Mouse (Mus musculus) megakaryocyte, embryonic 14.5 days (primary cell): Measurements from ENCODE around the gene Hipk3.

Experiments used
- FLI1 ChIP-seq: IDR thresholded peaks from 2 replicates; pipeline ENCODE4 v1.6.1; 2012; ENCODE audit warnings: low read length, inconsistent platforms, mixed read lengths
- GATA1 ChIP-seq: IDR thresholded peaks from 3 replicates; pipeline ENCODE4 v1.6.1; 2012; ENCODE audit warnings: mixed read lengths, low read length, inconsistent platforms, borderline replicate concordance

- no peak for TF ChIP-seq GATA1
- TF ChIP-seq FLI1, result no peak
Observed at GRCm38 (mm10) chr2:104420805-104421204, 73.4 kb downstream of the Hipk3 start.
